Comparison of ENCODE assay signal across 8 mouse cellular contexts in the genomic region with DNA sequence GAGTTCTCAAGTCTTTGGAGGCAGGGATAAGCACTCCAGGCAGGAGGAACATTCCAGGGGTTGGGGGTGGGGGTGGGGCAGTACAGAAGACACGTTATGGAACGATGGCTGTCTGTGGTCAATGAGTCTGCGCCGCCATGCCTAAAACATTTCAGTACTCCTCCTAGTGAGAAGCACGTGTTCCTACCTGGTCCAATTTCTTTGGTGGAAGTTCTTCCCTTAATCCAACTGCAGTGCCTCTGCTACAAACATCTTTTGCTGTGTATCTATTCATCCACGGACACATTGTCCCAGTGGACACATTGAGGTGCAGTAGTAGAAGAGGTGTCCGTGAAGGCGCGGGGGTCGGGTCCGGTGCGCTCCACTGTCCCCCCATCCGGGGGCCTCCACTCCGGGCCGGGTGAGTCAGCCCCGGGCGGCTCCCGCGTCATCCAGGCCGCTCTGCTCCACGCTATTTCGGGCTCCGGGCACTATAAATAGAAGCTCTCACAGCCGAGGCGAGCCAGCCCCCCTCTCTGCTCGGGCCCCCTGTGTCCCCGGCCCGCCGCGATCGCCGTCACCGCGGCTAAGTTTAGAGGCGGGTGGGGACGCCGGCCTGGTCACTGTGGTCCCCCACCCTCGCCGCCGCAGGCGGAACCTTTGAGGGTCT. TPM values are rescaled to one million over a fixed set of nuclear protein-coding genes. Genes with fewer than 3 reads are reported as not detected.
DNase-seq lines count a peak whose midpoint lies in the region; ATAC-seq and TF ChIP-seq lines count a peak whose summit lies in the region.

No protein-coding gene starts in this region.

- TF ChIP-seq POLR2A in CH12.LX (IDR thresholded peaks at IDR 0.05; ENCODE audit: low read depth, low read length), result no peak

- in situ Hi-C loops in CH12.LX (cut with MboI; ENCODE audit: low pct_ligation_motif_present, low pct_unique_long_range_greater_than_20kb, low sequenced_read_pairs), result loop anchor here (5.0 kb wide), 1 partner anchor 35 kb away; no protein-coding TSS in a partner anchor

- TF ChIP-seq CTCF in CH12.LX (conservative IDR thresholded peaks at IDR 0.05 in 1 of 2, IDR thresholded peaks at IDR 0.05 in 1 of 2; ENCODE audit: low read depth in 2 of 2, low read length in 2 of 2), result no peak
- no peak for TF ChIP-seq CTCF in liver, embryonic 14.5 days (IDR thresholded peaks at IDR 0.05; ENCODE audit: low read depth)

- H3K79me2 ChIP-seq in CH12.LX (replicated peaks; ENCODE audit: control insufficient read depth, extremely low read depth, insufficient read depth, poor library complexity, severe bottlenecking), result no peaks in the 10 kb centered on the region

- under 1% methylated on average over 41 of the region's 41 CpGs for WGBS in forebrain, embryonic 11.5 days
- WGBS in liver, embryonic 14.5 days (ENCODE audit: insufficient replicate concordance), result under 1% methylated on average over 41 of the region's 41 CpGs

- peak; percentile 48 for DNase-seq in adrenal gland, postnatal 14 days
- DNase-seq in adrenal gland, postnatal 25 days, result no peak
- no peak for DNase-seq in CH12.LX (ENCODE audit: extremely low read depth)
- DNase-seq in forebrain, embryonic 11.5 days (ENCODE audit: low spot score), result peak; percentile 80
- DNase-seq in heart, postnatal 25 days (ENCODE audit: low spot score), result peak; percentile 56
- DNase-seq in liver, embryonic 14.5 days (ENCODE audit: low read depth in 3 of 3, low spot score in 3 of 3), result no peak
- peak; percentile 74 for DNase-seq in right cerebral cortex, postnatal 25 days

- peak overlapping the region in 2 of 3 experiments; percentile 25 to 34 for H3K4me3 ChIP-seq in CH12.LX (replicated peaks in 1 of 3; ENCODE audit: low read depth in 2 of 3, low read length in 2 of 3, poor library complexity in 1 of 3)
- peak overlapping the region; percentile 49 for H3K4me3 ChIP-seq in forebrain, embryonic 11.5 days (ENCODE audit: low read depth, low read length)
- peak overlapping the region in 1 of 2 experiments; percentile 30; a peak in 2 of 4 replicates for H3K4me3 ChIP-seq in liver, embryonic 14.5 days (ENCODE audit: insufficient read depth in 1 of 2, low read depth in 2 of 2, low read length in 2 of 2)

- peak overlapping the region; percentile 49 for H3K4me2 ChIP-seq in CH12.LX (ENCODE audit: insufficient read depth, low read depth, poor library complexity, severe bottlenecking)
- peak overlapping the region; percentile 88 for H3K4me2 ChIP-seq in forebrain, embryonic 11.5 days (ENCODE audit: low read depth, low read length, severe bottlenecking)
- H3K4me2 ChIP-seq in liver, embryonic 14.5 days (ENCODE audit: low read depth), result peak overlapping the region; percentile 38

- H3K9me3 ChIP-seq in CH12.LX (replicated peaks; ENCODE audit: low read length), result no peaks in the 10 kb centered on the region
- no peaks in the 10 kb centered on the region for H3K9me3 ChIP-seq in forebrain, embryonic 11.5 days (ENCODE audit: control insufficient read depth, low read length)
- no peaks in the 10 kb centered on the region for H3K9me3 ChIP-seq in liver, embryonic 14.5 days (ENCODE audit: control insufficient read depth, low read length)

- H3K4me1 ChIP-seq in CH12.LX (ENCODE audit: control insufficient read depth in 1 of 2, insufficient read depth in 2 of 2), result peaks cover 4 to 37% of the 10 kb centered on the region in 2 experiments; a peak in 3 of 4 replicates
- peaks cover 9% of the 10 kb centered on the region for H3K4me1 ChIP-seq in forebrain, embryonic 11.5 days (replicated peaks; ENCODE audit: control insufficient read depth, insufficient read depth, low read length)
- peaks cover 0 to 14% of the 10 kb centered on the region in 2 experiments; a peak in 3 of 4 replicates for H3K4me1 ChIP-seq in liver, embryonic 14.5 days (replicated peaks; ENCODE audit: control insufficient read depth in 2 of 2, insufficient read depth in 2 of 2, low read length in 1 of 2)

- TF ChIP-seq RAD21 in CH12.LX (IDR thresholded peaks at IDR 0.05; ENCODE audit: low read depth, low read length), result no peak

- intact Hi-C loops in heart, postnatal 25 days (cut with DNase I), result loop anchor here (2.0 to 5.0 kb wide), 2 partner anchors 103 to 165 kb away; a partner anchor contains a TSS

- no peak overlapping the region for H3K27ac ChIP-seq in CH12.LX (ENCODE audit: insufficient read depth, low read depth)
- H3K27ac ChIP-seq in forebrain, embryonic 11.5 days (ENCODE audit: low read depth, low read length), result no peak overlapping the region
- no peak overlapping the region for H3K27ac ChIP-seq in liver, embryonic 14.5 days

- H3K36me3 ChIP-seq in CH12.LX (replicated peaks in 1 of 2; ENCODE audit: control insufficient read depth in 1 of 2, insufficient read depth in 1 of 2, low read length in 1 of 2), result peaks cover 0 to 2% of the 10 kb centered on the region in 2 experiments
- H3K36me3 ChIP-seq in forebrain, embryonic 11.5 days (ENCODE audit: control insufficient read depth, insufficient read depth, low read length), result no peaks in the 10 kb centered on the region
- no peaks in the 10 kb centered on the region for H3K36me3 ChIP-seq in liver, embryonic 14.5 days (replicated peaks; ENCODE audit: control insufficient read depth, insufficient read depth, low read depth)

- 0 out of 2 replicates have a peak, but pooled peaks have one; percentile 16 for ATAC-seq in forebrain, embryonic 11.5 days (replicated peaks; ENCODE audit: low FRiP score)
- ATAC-seq in liver, embryonic 14.5 days (ENCODE audit: insufficient read depth), result no peak
- ATAC-seq in megakaryocyte-erythroid progenitor cell, adult 5-6 weeks (replicated peaks; ENCODE audit: low FRiP score, low TSS enrichment, poor library complexity, severe bottlenecking), result no peak

- peak overlapping the region; percentile 7; the same call in 1 of the 2 replicates for H3K9ac ChIP-seq in CH12.LX (ENCODE audit: insufficient read depth, low read depth)
- H3K9ac ChIP-seq in forebrain, embryonic 11.5 days (ENCODE audit: low read length), result peak overlapping the region; percentile 64
- no peak overlapping the region for H3K9ac ChIP-seq in liver, embryonic 14.5 days (replicated peaks)

- H3K27me3 ChIP-seq in CH12.LX (replicated peaks), result peaks cover 22% of the 10 kb centered on the region
- peaks cover 8% of the 10 kb centered on the region; the same call in 1 of the 2 replicates for H3K27me3 ChIP-seq in forebrain, embryonic 11.5 days (ENCODE audit: control insufficient read depth, insufficient read depth, low read length)
- H3K27me3 ChIP-seq in liver, embryonic 14.5 days (ENCODE audit: control insufficient read depth, insufficient read depth, low read length), result peaks cover 31% of the 10 kb centered on the region

- dilution Hi-C loops in CH12.LX (cut with MboI; ENCODE audit: extremely low pct_ligation_motif_present, extremely low pct_unique_long_range_greater_than_20kb, low sequenced_read_pairs), result no loop called here

- no peak for TF ChIP-seq EP300 in CH12.LX (IDR thresholded peaks at IDR 0.05; ENCODE audit: low read length)
- no peak for TF ChIP-seq EP300 in liver, embryonic 14.5 days (IDR thresholded peaks at IDR 0.05; ENCODE audit: low read depth)

RNA-seq across cellular contexts. Expression of a gene that starts 2.7 kb away (rescaled TPM):
- 37.1 and 46.7 TPM in 2 replicates for total RNA-seq in adrenal gland, postnatal 14 days (2021)
- 44.5 and 45.8 TPM in 2 replicates for total RNA-seq in adrenal gland, postnatal 25 days (2021)
- total RNA-seq in CH12.LX (2012; rRNA removed) (27.7 and 31.1 TPM in 2 replicates), CH12.LX (2014; rRNA removed) (25.3 and 26.9 TPM in 2 replicates)
- polyA plus RNA-seq in CH12.LX (2012; ENCODE audit: insufficient read length, low read depth), result 28.2 and 29.8 TPM in 2 replicates
- polyA plus RNA-seq in forebrain, embryonic 11.5 days (2014; fragmentation: Nextera tagmentation; extraction: Ambion mirVana), result 94.4 and 100 TPM in 2 replicates
- total RNA-seq in heart, postnatal 25 days (2021), result 10 to 100 TPM; 40.7 to 45.1 TPM
- polyA plus RNA-seq in liver, embryonic 14.5 days (2012; rRNA removed), result 8.5 and 9.8 TPM in 2 replicates
- polyA plus RNA-seq in liver, embryonic 14.5 days (2014; fragmentation: Nextera tagmentation; extraction: Ambion mirVana), result 15.7 and 19.2 TPM in 2 replicates
- 31.3 and 51.5 TPM in 2 replicates for total RNA-seq in megakaryocyte-erythroid progenitor cell, adult 5-6 weeks (2014; fragmentation: Nextera tagmentation)
- total RNA-seq in megakaryocyte-erythroid progenitor cell, adult 5-6 weeks (2017), result 19.8 and 23.8 TPM in 2 replicates

RNA-seq across cellular contexts. Expression of a gene that starts 17.4 kb away (rescaled TPM):
- 12.2 and 14.5 TPM in 2 replicates for total RNA-seq in adrenal gland, postnatal 14 days (2021)
- 13.4 and 13.5 TPM in 2 replicates for total RNA-seq in adrenal gland, postnatal 25 days (2021)
- total RNA-seq in CH12.LX (2012; rRNA removed), result 22.6 and 33.2 TPM in 2 replicates
- total RNA-seq in CH12.LX (2014; rRNA removed), result 14.4 and 15.9 TPM in 2 replicates
- polyA plus RNA-seq in CH12.LX (2012; ENCODE audit: insufficient read length, low read depth), result 36.8 and 36.9 TPM in 2 replicates
- 23.2 and 24.0 TPM in 2 replicates for polyA plus RNA-seq in forebrain, embryonic 11.5 days (2014; fragmentation: Nextera tagmentation; extraction: Ambion mirVana)
- total RNA-seq in heart, postnatal 25 days (2021), result 1 to 10 TPM; 9.1 to 9.7 TPM
- polyA plus RNA-seq in liver, embryonic 14.5 days (2012; rRNA removed), result 4.5 and 6.7 TPM in 2 replicates
- polyA plus RNA-seq in liver, embryonic 14.5 days (2014; fragmentation: Nextera tagmentation; extraction: Ambion mirVana), result 7.2 and 7.8 TPM in 2 replicates
- total RNA-seq in megakaryocyte-erythroid progenitor cell, adult 5-6 weeks (2014; fragmentation: Nextera tagmentation), result 17.2 and 36.6 TPM in 2 replicates
- total RNA-seq in megakaryocyte-erythroid progenitor cell, adult 5-6 weeks (2017), result 34.9 and 47.7 TPM in 2 replicates

RNA-seq across cellular contexts. Expression of a gene that starts 17.7 kb away (rescaled TPM):
- total RNA-seq in adrenal gland, postnatal 14 days (2021), result 7.3 and 8.3 TPM in 2 replicates
- 6.7 and 9.3 TPM in 2 replicates for total RNA-seq in adrenal gland, postnatal 25 days (2021)
- total RNA-seq in CH12.LX (2012; rRNA removed), result 0.42 and 0.68 TPM in 2 replicates
- 0.11 TPM in 1 of 2 replicates, not detected in the other for total RNA-seq in CH12.LX (2014; rRNA removed)
- polyA plus RNA-seq in CH12.LX (2012; ENCODE audit: insufficient read length, low read depth), result 1.3 and 1.4 TPM in 2 replicates
- polyA plus RNA-seq in forebrain, embryonic 11.5 days (2014; fragmentation: Nextera tagmentation; extraction: Ambion mirVana), result 5.8 and 6.4 TPM in 2 replicates
- 10 to 100 TPM; 36.5 to 40.5 TPM for total RNA-seq in heart, postnatal 25 days (2021)
- polyA plus RNA-seq in liver, embryonic 14.5 days (2012; rRNA removed), result 2.3 TPM in 2 replicates
- polyA plus RNA-seq in liver, embryonic 14.5 days (2014; fragmentation: Nextera tagmentation; extraction: Ambion mirVana), result 0.65 and 1.0 TPM in 2 replicates
- total RNA-seq in megakaryocyte-erythroid progenitor cell, adult 5-6 weeks (2014; fragmentation: Nextera tagmentation), result 4.3 and 6.5 TPM in 2 replicates
- total RNA-seq in megakaryocyte-erythroid progenitor cell, adult 5-6 weeks (2017), result 0.30 TPM in 1 of 2 replicates, not detected in the other

RNA-seq across cellular contexts. Expression of a gene that starts 32.0 kb away (rescaled TPM):
- 2.1 and 22.4 TPM in 2 replicates for total RNA-seq in adrenal gland, postnatal 14 days (2021)
- total RNA-seq in adrenal gland, postnatal 25 days (2021), result 1.0 and 1.3 TPM in 2 replicates
- 0.08 and 0.13 TPM in 2 replicates for total RNA-seq in CH12.LX (2012; rRNA removed)
- not detected in 2 replicates for total RNA-seq in CH12.LX (2014; rRNA removed)
- polyA plus RNA-seq in CH12.LX (2012; ENCODE audit: insufficient read length, low read depth), result 0.27 and 0.56 TPM in 2 replicates
- not detected in 2 replicates for polyA plus RNA-seq in forebrain, embryonic 11.5 days (2014; fragmentation: Nextera tagmentation; extraction: Ambion mirVana)
- under 1 TPM; 0.59 to 0.81 TPM for total RNA-seq in heart, postnatal 25 days (2021)
- polyA plus RNA-seq in liver, embryonic 14.5 days (2012; rRNA removed), result 0.03 and 0.04 TPM in 2 replicates
- not detected in 2 replicates for polyA plus RNA-seq in liver, embryonic 14.5 days (2014; fragmentation: Nextera tagmentation; extraction: Ambion mirVana)
- 4.2 and 4.8 TPM in 2 replicates for total RNA-seq in megakaryocyte-erythroid progenitor cell, adult 5-6 weeks (2014; fragmentation: Nextera tagmentation)
- 52.4 and 77.0 TPM in 2 replicates for total RNA-seq in megakaryocyte-erythroid progenitor cell, adult 5-6 weeks (2017)

RNA-seq across cellular contexts. Expression of a gene that starts 39.9 kb away (rescaled TPM):
- 28.2 and 30.2 TPM in 2 replicates for total RNA-seq in adrenal gland, postnatal 14 days (2021)
- 34.8 and 42.9 TPM in 2 replicates for total RNA-seq in adrenal gland, postnatal 25 days (2021)
- total RNA-seq in CH12.LX (2012; rRNA removed) (40.6 and 43.8 TPM in 2 replicates), CH12.LX (2014; rRNA removed) (29.0 and 30.0 TPM in 2 replicates)
- 31.7 and 33.5 TPM in 2 replicates for polyA plus RNA-seq in CH12.LX (2012; ENCODE audit: insufficient read length, low read depth)
- 18.2 and 25.2 TPM in 2 replicates for polyA plus RNA-seq in forebrain, embryonic 11.5 days (2014; fragmentation: Nextera tagmentation; extraction: Ambion mirVana)
- 10 to 100 TPM; 10.8 to 12.6 TPM for total RNA-seq in heart, postnatal 25 days (2021)
- polyA plus RNA-seq in liver, embryonic 14.5 days (2012; rRNA removed), result 11.7 and 12.3 TPM in 2 replicates
- polyA plus RNA-seq in liver, embryonic 14.5 days (2014; fragmentation: Nextera tagmentation; extraction: Ambion mirVana), result 4.6 and 5.5 TPM in 2 replicates
- total RNA-seq in megakaryocyte-erythroid progenitor cell, adult 5-6 weeks (2014; fragmentation: Nextera tagmentation), result 27.7 and 39.0 TPM in 2 replicates
- total RNA-seq in megakaryocyte-erythroid progenitor cell, adult 5-6 weeks (2017), result 18.7 and 21.2 TPM in 2 replicates

Comparison
In these comparisons a context has a peak if more than half of its experiments do, and no peak if none do; other contexts are left out.
1. DNase-seq: peak in adrenal gland, postnatal 14 days (single experiment), forebrain, embryonic 11.5 days (single experiment), heart, postnatal 25 days (single experiment) and right cerebral cortex, postnatal 25 days (single experiment); none in adrenal gland, postnatal 25 days (single experiment), CH12.LX (single experiment) and liver, embryonic 14.5 days (0 of 3).
2. H3K4me2 ChIP-seq: peak in every context shown above with its lines; median percentile 88 in forebrain, embryonic 11.5 days; 49 in CH12.LX; 38 in liver, embryonic 14.5 days.